Mouse (Mus musculus) adrenal gland, adult 2 months (tissue): ENCODE data around the gene Fblim1. TPM values are rescaled to one million over a fixed set of nuclear protein-coding genes. Genes with fewer than 3 reads are reported as not detected.

Source experiments
- DNase-seq: peaks from one replicate; pipeline ENCODE4 v3.0.0; 2021
- polyA plus RNA-seq: library from polyadenylated mRNA; depleted of rRNA; stranded (reverse); fragments of >200 nt; gene quantifications from 2 replicates; pipeline ENCODE4 v1.2.3, GENCODE M21; 2012
- total RNA-seq, 2 experiments: library from RNA; stranded (reverse); gene quantifications; 2 replicates each; pipeline ENCODE4 v1.2.3; 2021

The Fblim1 gene
- total and polyA plus RNA-seq, 3 experiments: 9.0 to 23.0 (median 10.4) TPM

GRCm38 (mm10) chr4:141600364-141600763, 5.5 kb downstream of the Fblim1 start:
- no peak for DNase-seq

- DNase-seq: no peak
Measured at GRCm38 (mm10) chr4:141599251-141600141, 6.4 kb downstream of the Fblim1 start.

- no peak for DNase-seq
Measured at GRCm38 (mm10) chr4:141598894-141599250, 7.0 kb downstream of the Fblim1 start.

- no peak for DNase-seq
Measured at GRCm38 (mm10) chr4:141598199-141598893, 7.5 kb downstream of the Fblim1 start.

GRCm38 (mm10) chr4:141596700-141597328, 9.1 kb downstream of the Fblim1 start:
- no peak for DNase-seq

- DNase-seq: no peak
Measured at GRCm38 (mm10) chr4:141595605-141596268, 10.2 kb downstream of the Fblim1 start.

GRCm38 (mm10) chr4:141595138-141595537, 10.8 kb downstream of the Fblim1 start:
- DNase-seq: no peak

GRCm38 (mm10) chr4:141591547-141591946, 14.3 kb downstream of the Fblim1 start:
- no peak for DNase-seq

GRCm38 (mm10) chr4:141583919-141584318, 22.0 kb downstream of the Fblim1 start:
- no peak for DNase-seq

- DNase-seq: no peak
Measured at GRCm38 (mm10) chr4:141581051-141581450, 24.8 kb downstream of the Fblim1 start.

- DNase-seq: peak; percentile 51
Measured at GRCm38 (mm10) chr4:141578833-141579232, 27.1 kb downstream of the Fblim1 start.

- no peak for DNase-seq
Measured at GRCm38 (mm10) chr4:141576877-141577276, 29.0 kb downstream of the Fblim1 start.

- no peak for DNase-seq
Measured at GRCm38 (mm10) chr4:141576404-141576803, 29.5 kb downstream of the Fblim1 start.

GRCm38 (mm10) chr4:141574789-141575702, 30.9 kb downstream of the Fblim1 start:
- peak; percentile 90 for DNase-seq

- peak; percentile 93 for DNase-seq
Measured at GRCm38 (mm10) chr4:141573359-141573966, 32.4 kb downstream of the Fblim1 start.

GRCm38 (mm10) chr4:141572668-141573358, 33.1 kb downstream of the Fblim1 start:
- DNase-seq: no peak

- no peak for DNase-seq
Measured at GRCm38 (mm10) chr4:141571934-141572333, 34.0 kb downstream of the Fblim1 start.

- DNase-seq: peak; percentile 82
Measured at GRCm38 (mm10) chr4:141571337-141571739, 34.6 kb downstream of the Fblim1 start.

GRCm38 (mm10) chr4:141570821-141571220, 35.1 kb downstream of the Fblim1 start:
- DNase-seq: no peak

- DNase-seq: peak; percentile 71
Measured at GRCm38 (mm10) chr4:141570004-141570403, 35.9 kb downstream of the Fblim1 start.
